Mouse (Mus musculus): Measurements from ENCODE around the gene Angpt4. TPM values are rescaled to one million over a fixed set of nuclear protein-coding genes. Genes with fewer than 3 reads are reported as not detected.
A peak's percentile ranks its signal among the peaks of the same experiment; 100 is the strongest.

Gene Angpt4
- polyA plus RNA-seq, 1 experiment: not detected

DNA sequence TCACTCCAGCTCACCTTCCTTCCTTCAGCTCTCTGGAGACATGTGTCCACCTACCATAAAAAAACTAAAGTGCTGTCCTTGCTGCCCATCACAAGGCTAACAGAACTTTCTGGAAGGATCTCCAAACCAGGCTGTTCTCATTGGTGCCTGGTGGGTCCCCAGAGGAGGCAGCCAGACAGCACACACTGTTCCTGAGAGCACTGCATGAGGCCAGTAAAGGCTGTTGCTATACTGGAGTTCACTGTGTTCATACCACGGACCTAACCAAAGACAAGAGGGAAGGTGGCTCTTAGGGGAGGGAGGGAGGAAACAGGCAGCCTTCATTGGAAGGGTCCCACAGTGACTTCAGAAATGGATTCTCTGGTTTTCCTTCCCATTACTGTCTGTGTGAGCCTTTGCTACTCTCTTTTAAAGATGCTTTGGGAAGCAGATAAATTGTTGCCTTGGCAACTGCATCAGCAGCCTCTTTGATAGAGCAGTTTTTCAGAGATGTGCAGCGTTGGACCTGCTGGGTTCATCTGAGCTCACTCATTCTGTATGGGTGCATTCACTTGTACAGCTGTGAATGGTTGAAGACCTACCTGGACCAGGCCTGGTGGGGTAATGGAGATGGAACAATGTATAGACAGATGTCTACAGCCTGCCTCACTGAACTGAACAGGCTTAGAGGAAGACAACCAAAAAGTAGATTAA is 38.2 kb downstream of the Angpt4 start:
- H3K4me3 ChIP-seq (replicated peaks): no peak overlapping the region
- peaks cover 4% of the 10 kb centered on the region for H3K36me3 ChIP-seq (replicated peaks; ENCODE audit: low read length)
- peaks cover 18% of the 10 kb centered on the region for H3K27me3 ChIP-seq (replicated peaks)
- no peak for TF ChIP-seq GATA1 (IDR thresholded peaks at IDR 0.05; ENCODE audit: borderline replicate concordance, low read length)
- no peak for TF ChIP-seq FLI1 (IDR thresholded peaks at IDR 0.05; ENCODE audit: low read length)
- no peaks in the 10 kb centered on the region for H3K9me3 ChIP-seq
- peaks cover 3% of the 10 kb centered on the region for H3K4me1 ChIP-seq

DNA sequence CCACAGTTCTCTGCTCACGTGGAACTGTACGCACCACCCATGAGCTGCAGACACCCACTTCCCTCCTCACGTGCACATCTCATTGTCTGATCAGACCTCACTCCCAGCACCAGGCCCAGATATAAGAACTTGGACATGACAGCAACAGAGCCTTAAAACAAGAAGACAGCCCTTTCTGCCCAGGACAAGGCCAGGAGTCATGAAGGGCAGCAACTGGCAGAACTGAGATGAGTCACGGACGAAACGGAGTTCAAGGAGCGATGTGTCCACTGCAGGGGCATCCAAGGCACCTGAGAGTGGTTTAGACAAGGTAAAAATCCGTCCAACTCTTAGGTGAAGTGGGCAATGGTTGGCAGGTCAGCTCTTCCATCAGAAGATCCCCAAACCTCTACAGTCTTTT is 42.7 kb downstream of the Angpt4 start:
- no peaks in the 10 kb centered on the region for H3K4me1 ChIP-seq
- no peak for TF ChIP-seq GATA1 (IDR thresholded peaks at IDR 0.05; ENCODE audit: borderline replicate concordance, low read length)
- no peak for TF ChIP-seq FLI1 (IDR thresholded peaks at IDR 0.05; ENCODE audit: low read length)
- no peaks in the 10 kb centered on the region for H3K9me3 ChIP-seq
- peak overlapping the region; percentile 40 for H3K4me3 ChIP-seq (replicated peaks)
- peaks cover 4% of the 10 kb centered on the region for H3K36me3 ChIP-seq (replicated peaks; ENCODE audit: low read length)
- H3K27me3 ChIP-seq (replicated peaks): peaks cover 10% of the 10 kb centered on the region

DNA sequence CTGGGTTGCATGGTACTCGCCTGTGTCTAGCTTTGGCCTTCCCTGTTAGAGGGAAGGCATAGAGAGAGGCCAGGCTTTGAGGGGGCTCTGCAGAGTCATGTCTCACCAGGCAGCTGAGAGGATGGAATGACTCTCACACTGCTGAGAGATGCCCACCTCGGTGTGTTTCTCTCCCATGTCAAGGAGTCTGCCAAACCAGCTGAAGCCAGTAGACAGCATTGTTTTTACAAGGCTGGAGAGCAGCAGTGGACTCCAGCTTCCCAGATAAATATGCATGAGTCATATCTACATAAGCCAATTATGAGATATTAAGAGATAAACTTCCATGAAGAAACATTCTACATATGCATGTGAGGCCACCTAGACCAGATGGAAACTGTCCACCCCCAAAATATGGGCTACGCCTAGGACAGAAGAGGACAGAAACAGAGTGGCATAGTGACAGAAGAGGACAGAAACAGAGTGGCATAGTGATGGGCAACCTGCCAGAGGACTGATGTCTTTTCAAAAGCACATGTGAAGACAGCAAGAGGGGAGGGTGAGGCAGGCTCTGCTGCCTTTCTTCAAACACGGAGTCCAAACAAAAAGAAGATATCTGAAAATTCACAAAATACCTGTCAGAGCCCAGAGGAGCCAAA is 45.6 kb downstream of the Angpt4 start:
- Histone ChIP-seq H3K36me3 (replicated peaks; ENCODE audit: low read length) (peaks cover 4% of the 10 kb centered on the region), H3K4me3 (replicated peaks) (no peak overlapping the region), H3K9me3 (no peaks in the 10 kb centered on the region), H3K4me1 (no peaks in the 10 kb centered on the region), H3K27me3 (replicated peaks) (peaks cover 7% of the 10 kb centered on the region)
- TF ChIP-seq GATA1 (IDR thresholded peaks at IDR 0.05; ENCODE audit: borderline replicate concordance, low read length) (no peak), FLI1 (IDR thresholded peaks at IDR 0.05; ENCODE audit: low read length) (no peak)

DNA sequence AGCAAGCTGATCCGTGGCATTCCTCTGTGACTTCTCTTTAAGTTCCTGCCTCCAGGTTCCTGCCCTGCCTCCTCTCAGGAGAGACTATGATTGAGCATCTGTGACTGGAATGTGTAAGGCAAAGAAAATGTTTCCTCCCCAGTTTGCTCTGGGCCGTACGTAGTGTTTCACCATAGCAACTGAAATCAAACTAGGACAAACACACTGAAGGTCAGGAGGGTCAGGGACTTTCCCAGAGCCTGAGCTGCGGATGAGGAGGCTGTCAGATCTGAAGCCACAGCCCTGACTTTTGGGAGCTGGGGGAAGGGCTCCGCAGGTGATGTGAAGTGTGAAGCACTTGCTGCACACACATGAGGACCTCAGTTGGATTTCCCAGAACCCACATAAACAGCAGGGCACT is 48.3 kb downstream of the Angpt4 start:
- no peaks in the 10 kb centered on the region for H3K9me3 ChIP-seq
- H3K4me1 ChIP-seq: peaks cover 8% of the 10 kb centered on the region
- TF ChIP-seq GATA1 (IDR thresholded peaks at IDR 0.05; ENCODE audit: borderline replicate concordance, low read length) (no peak), FLI1 (IDR thresholded peaks at IDR 0.05; ENCODE audit: low read length) (no peak)

DNA sequence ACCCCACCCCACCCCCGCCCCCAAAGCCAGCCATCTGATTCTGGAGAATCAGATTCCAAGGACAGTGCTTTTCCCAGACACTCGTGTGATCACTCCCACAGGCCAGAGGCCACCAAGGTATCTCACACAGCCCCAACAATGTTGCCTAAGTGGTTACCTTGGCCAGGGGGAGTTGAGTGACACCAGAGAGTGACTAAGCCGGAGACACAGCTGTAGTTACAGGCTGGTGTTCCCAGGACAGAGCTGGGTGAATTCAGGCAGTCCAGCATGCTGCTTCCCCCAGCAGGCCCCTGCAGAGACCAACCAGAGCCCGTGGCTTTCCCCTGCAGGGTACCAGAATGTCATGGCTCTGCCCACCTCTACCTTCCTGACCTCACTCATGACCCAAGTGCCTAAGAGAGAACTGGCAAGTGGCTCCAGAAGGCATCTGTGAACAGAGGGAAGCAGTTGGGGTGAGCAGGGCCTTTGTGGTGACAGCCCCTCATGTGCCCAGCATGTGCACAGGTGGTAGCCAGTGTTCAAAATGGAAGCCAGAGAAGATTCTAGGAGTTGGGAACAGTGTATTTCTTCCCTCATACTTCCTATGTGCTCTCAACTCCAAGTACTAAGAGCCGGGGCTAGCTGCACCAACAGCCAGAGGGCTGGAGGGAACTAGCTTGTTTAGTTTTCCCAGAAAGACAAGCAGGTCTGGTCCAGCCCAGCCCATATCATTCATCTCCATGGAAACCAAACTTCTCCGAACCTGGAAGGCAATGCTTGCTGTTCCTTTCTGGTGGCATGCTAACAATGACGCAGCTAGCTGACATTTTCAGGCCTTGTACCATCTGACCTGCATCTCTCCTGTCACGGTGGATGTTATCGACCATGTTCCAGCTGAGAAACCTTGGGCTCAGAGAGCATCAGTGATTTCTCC is 50.5 kb downstream of the Angpt4 start:
- Histone ChIP-seq H3K4me3 (replicated peaks) (no peak overlapping the region), H3K9me3 (no peaks in the 10 kb centered on the region), H3K4me1 (peaks cover 8% of the 10 kb centered on the region), H3K36me3 (replicated peaks; ENCODE audit: low read length) (peaks cover 2% of the 10 kb centered on the region), H3K27me3 (replicated peaks) (peaks cover 2% of the 10 kb centered on the region)
- TF ChIP-seq GATA1 (IDR thresholded peaks at IDR 0.05; ENCODE audit: borderline replicate concordance, low read length) (no peak), FLI1 (IDR thresholded peaks at IDR 0.05; ENCODE audit: low read length) (no peak)

More for the DNA sequence above, 48.3 kb downstream of the Angpt4 start:
- Histone ChIP-seq H3K36me3 (replicated peaks; ENCODE audit: low read length) (no peaks in the 10 kb centered on the region), H3K27me3 (replicated peaks) (peaks cover 5% of the 10 kb centered on the region), H3K4me3 (replicated peaks) (no peak overlapping the region)

DNA sequence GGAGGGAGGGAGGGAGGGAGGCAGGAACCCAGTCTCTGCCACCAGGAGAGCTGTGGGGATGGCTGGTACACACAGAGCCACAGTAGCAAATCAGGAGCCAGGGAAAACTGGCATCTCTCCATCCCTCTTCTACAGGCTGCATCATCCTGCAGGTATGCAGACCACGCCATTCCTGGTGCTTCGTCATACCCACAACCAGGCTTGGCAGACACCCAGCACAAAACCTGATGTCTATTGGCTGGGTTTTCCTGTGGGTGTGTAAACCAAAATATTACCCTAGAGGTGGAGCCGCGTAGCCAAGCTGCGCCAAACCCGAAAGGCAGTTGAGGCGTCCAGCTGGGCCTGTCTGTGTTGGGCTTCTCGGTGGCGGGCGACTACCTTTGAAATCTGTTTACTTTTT is 51.5 kb downstream of the Angpt4 start:
- no peaks in the 10 kb centered on the region for H3K9me3 ChIP-seq
- no peak overlapping the region for H3K4me3 ChIP-seq (replicated peaks)
- no peak for TF ChIP-seq FLI1 (IDR thresholded peaks at IDR 0.05; ENCODE audit: low read length)
- TF ChIP-seq GATA1 (IDR thresholded peaks at IDR 0.05; ENCODE audit: borderline replicate concordance, low read length): no peak
- peaks cover 2% of the 10 kb centered on the region for H3K36me3 ChIP-seq (replicated peaks; ENCODE audit: low read length)
- H3K27me3 ChIP-seq (replicated peaks): no peaks in the 10 kb centered on the region
- H3K4me1 ChIP-seq: peaks cover 8% of the 10 kb centered on the region

DNA sequence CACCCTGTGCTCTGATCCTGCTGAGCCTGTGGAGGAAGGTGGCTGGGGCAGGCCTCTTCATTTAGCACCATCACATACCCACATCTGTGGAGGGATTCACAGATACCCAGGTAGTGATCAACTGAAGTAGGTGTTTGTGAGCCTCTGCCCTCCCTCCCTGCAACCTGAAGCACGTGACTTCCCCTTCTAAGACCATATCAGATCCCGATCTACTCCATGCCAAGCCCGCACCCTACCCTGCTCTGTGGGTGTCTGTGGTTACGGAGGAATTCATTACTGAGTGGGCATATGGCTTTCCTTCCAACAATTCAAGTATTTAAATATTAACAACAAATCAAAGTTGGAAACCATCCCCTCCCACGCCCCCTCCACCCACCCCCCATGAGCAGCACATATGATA is 52.3 kb downstream of the Angpt4 start:
- Histone ChIP-seq H3K4me3 (replicated peaks) (no peak overlapping the region), H3K4me1 (peaks cover 16% of the 10 kb centered on the region), H3K36me3 (replicated peaks; ENCODE audit: low read length) (peaks cover 10% of the 10 kb centered on the region), H3K9me3 (no peaks in the 10 kb centered on the region), H3K27me3 (replicated peaks) (no peaks in the 10 kb centered on the region)
- TF ChIP-seq GATA1 (IDR thresholded peaks at IDR 0.05; ENCODE audit: borderline replicate concordance, low read length): no peak
- TF ChIP-seq FLI1 (IDR thresholded peaks at IDR 0.05; ENCODE audit: low read length): no peak

DNA sequence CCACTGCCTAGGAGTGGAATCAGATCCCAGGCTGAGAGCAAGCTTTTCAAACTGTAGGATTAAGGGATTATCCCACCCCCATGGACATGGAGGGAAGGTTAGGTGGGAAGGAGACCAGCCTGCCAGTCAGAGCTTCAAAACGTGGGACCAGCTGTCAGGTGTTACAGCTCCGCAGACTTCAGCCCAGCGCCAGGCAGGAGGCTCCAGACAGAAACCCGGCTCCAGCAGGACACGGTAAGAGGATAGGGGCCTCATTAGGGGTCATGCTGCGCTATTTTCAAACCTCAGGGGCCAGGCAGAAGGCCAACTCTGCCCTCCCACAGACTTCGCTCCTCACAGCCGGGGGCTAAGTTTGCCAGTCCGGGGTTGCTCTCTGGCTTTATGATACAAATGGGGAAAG is 53.0 kb downstream of the Angpt4 start:
- peaks cover 23% of the 10 kb centered on the region for H3K4me1 ChIP-seq
- H3K4me3 ChIP-seq (replicated peaks): no peak overlapping the region
- no peaks in the 10 kb centered on the region for H3K27me3 ChIP-seq (replicated peaks)
- H3K9me3 ChIP-seq: no peaks in the 10 kb centered on the region
- H3K36me3 ChIP-seq (replicated peaks; ENCODE audit: low read length): peaks cover 18% of the 10 kb centered on the region
- TF ChIP-seq FLI1 (IDR thresholded peaks at IDR 0.05; ENCODE audit: low read length): no peak
- no peak for TF ChIP-seq GATA1 (IDR thresholded peaks at IDR 0.05; ENCODE audit: borderline replicate concordance, low read length)

DNA sequence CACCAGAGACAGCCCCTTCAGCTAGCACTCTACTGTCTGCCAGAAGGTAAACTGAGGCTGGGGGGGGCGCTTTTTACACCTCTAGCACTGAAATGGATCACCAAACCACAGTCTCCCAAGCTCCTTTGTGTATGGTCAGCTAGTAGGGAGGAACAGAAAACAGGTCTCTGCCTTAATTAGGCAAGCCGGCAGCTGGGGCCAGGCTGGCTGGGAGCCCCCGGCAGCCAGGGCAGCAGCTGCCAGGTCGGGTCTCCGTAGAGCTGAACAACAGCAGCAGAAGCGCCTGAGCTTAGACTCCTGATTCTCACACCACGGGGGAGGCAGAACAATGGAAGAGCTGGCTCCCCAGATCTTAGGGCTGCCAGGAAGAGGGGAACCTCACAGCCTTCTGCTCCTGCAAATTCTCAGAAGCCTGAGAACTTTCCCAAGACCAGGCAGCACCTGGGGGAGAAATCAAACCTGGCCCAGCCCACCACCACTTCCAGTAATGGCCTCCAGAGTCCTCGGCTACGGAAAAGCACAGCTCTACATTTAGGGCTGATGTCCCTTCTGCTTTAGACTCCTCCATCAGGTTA is 56.3 kb downstream of the Angpt4 start:
- H3K4me1 ChIP-seq: peaks cover 55% of the 10 kb centered on the region
- H3K4me3 ChIP-seq (replicated peaks): no peak overlapping the region
- no peaks in the 10 kb centered on the region for H3K9me3 ChIP-seq
- H3K36me3 ChIP-seq (replicated peaks; ENCODE audit: low read length): peaks cover 45% of the 10 kb centered on the region
- TF ChIP-seq GATA1 (IDR thresholded peaks at IDR 0.05; ENCODE audit: borderline replicate concordance, low read length) (no peak), FLI1 (IDR thresholded peaks at IDR 0.05; ENCODE audit: low read length) (no peak)
- no peaks in the 10 kb centered on the region for H3K27me3 ChIP-seq (replicated peaks)

Measured in megakaryocyte, embryonic 14.5 days (primary cell).